Mouse (Mus musculus) cerebellum, adult 11-12 months (tissue): ENCODE results near the gene Kpna6.
"Not testable (repeated sequence)": the region's sequence is repeated elsewhere in the genome, so short reads cannot be mapped to it uniquely, and the experiment has no call there.

Experiments used
- DNase-seq: peaks from one replicate; pipeline ENCODE4 v3.0.0; 2022

Kpna6 gene

DNA sequence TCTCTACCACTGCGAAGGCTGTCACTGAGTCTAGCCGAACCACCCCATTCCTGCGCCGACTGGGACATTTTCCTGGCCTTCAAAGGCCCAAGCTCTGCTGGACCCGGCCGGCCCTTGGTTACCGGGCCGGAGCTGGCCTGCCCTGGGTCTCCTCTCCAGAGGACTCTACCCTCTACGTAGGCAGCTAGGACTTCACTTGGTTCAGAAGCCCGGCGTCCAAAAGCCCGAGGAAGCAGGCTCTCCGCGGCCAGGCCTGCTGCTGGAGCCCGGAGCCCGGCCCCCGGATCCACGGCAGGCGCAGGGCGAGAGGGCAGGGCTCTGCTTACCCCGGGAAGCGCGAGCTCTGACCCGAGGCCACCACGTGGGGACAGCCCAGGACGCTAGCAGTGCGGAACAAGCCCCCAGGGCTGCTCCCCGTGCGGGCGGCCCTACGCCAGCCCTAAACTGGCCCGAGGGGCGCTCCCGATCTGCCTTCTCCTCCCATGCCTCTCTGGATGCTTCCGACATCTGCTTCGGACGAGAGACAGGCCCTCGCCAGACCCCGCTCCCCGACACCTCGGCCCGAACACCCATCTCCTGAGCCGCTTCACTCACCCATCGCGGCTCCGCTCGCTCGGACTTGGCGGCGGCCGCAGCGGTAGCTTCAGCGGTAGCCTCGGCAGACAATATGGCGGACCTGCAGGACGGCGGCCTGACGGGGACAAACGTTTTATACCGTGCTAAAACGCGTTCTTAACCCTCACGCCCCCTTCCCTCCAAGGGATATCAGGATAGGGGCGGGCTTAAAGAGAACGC, at the start of gene Kpna6:
TSS of gene Kpna6 (minus strand) at position 685 of the 795 bp plus-strand sequence.
- peak; percentile 86 for DNase-seq

DNA sequence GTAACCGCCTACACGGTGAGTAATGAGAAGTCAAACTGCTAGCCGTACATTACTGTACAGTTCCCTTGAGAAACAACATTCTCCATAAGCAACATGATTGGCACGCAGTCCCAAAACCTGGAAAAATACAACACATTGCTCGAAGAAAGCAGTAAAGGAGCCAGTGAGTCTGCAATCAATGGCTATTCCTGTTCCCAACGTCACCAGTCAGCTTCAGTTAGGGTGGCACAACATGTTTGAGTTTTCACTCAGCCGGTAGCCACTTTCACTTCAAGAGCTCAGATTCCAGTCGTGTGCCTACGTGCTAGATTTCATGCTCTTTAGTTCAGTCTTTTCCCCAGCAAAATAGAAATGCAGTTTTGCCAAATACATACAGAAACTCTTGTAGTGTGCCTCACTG, 43.7 kb upstream of the Kpna6 start:
- DNase-seq, result no peak

DNA sequence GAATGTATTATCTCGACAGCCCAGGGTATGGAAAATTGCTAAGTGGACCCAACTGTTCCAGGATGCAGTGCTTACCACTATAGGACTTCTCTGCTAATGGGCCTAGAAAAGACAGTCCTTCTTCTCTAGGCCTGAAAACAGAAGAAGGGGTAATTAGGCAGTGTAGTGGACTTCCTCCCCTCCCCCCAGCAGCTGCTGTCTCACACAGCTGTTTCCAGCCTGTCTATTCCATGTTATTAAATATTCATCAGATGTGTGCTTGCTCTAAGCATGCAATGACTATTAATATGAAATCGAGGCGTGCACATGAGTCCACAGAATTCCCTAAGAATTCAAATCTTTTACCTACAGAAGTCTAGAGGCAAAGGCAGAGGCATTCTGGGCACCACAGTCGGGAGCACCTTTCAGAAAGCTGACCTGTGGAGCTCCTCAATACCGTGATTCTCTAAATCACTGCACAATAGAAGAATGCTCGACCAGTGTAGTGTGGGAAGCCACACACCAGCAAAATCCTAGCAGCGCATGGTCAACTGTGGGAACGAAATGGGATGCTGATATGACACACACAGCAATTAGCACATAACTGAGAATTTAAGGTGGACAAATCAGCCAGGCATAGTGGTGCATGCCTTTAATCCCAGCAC, 37.0 kb upstream of the Kpna6 start:
- DNase-seq, result no peak

DNA sequence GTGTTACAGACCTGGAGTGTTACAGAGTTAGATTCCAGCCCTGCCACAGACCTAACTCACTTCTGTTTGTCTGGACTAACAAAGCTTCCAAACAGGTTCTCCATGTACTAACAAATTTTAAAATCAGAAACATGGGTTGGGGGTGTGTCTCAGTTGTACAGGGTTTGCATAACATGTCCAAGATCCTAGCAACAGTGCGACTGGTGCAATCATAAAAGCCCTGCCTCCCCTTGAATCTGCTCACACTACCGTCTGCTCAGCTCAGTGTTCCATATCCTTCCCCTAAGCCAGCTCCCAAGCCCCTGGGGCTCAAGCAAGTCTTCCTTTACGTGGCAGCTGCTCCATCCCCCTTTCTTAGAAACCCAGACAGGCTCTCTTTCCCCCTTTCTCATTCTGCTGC, 34.2 kb upstream of the Kpna6 start:
- no peak for DNase-seq

DNA sequence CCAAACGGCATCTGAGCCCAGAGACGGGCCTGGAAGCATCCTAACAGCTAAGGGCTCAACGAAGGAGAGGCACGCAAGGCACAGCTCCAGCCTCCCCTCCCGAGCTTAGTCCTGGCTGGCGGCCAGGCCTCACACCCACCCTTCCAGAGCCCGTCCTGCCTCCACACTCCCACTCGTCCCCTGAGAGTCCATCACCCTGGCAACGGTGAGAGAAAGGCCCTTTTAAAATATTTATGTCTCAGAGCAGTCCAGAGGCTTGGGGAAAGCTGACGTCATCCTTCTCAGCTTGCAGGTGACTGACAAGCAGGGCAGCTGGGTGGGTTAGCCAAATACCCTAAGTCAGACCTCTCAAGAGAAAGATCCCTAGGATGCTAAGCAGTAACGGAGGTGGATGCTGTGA, 29.9 kb upstream of the Kpna6 start:
- DNase-seq, result no peak

DNA sequence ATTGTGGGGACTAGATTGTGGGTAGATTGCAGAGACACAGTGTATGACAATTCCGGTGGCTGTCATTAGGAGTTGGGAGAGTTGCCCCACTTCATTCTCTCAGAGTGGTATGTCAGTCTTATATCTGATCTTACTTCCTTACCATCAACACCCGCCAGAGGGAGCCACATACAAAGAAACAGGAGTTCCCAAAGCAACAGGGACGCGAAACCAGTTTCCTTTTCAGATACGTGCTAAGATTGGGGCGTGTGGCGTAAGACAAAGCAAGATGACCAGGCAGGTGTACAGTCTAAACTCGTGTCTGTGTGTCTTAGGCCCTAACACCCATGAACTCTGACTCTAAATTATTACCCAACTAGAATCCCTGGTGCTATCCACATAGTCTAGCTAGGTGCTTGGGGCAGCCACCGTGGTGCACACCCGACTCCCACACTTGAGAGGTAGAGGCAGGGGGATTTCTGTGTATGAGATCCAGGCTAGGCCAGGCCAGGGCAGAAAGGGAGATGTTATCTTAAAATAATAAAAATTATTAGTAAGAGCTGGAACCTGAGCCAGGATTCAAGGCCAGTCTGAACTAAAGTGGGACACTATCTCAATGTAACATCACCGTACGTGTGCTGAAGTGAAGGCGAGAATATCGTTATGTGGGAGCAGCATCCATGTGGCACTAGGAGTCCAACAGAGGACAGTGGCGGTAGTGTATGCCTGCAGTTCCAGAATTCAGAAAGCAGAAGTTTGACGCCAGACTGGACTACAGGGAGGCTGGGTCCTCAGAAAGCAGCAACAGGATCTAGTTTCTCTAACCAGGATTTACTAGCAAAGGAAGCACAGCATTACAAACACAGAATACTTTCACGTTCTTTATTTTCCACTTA, 29.2 kb upstream of the Kpna6 start:
- DNase-seq, result peak; percentile 67

DNA sequence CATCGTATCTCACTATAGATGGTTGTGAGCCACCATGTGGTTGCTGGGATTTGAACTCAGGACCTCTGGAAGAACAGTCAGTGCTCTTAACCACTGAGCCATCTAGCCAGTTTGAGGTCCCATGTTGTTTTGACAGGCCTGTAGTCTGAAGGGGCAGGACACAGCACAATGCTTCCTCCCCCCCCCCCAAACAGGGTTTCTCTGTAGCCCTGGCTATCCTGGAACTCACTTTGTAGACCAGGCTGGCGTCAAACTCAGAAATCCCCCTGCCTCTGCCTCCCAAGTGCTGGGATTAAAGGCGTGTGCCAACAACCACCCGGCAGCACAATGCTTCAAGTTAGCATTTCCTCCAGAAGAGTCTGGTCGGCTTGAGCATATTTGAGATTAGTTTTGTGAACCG, 28.1 kb upstream of the Kpna6 start:
- not testable (repeated sequence) for DNase-seq

DNA sequence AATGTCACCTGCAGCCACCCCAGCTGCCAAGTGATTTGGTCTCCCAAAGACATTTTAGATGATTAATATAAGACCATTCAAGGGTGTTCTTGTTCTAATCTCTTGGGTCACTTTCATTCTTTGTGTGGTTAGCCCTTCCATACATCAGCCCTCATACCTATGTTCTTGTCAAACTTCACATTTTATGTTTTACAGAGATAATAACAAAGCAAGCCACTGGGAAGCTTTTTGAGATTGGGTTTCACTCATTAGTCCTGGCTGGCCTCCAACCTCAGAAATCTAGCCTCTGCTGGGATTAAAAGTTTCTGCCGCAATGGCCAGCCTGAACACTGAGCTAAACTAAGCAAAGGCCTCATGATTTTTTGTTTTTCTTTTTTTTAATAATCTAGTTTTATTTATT, 27.6 kb upstream of the Kpna6 start:
- no peak for DNase-seq

DNA sequence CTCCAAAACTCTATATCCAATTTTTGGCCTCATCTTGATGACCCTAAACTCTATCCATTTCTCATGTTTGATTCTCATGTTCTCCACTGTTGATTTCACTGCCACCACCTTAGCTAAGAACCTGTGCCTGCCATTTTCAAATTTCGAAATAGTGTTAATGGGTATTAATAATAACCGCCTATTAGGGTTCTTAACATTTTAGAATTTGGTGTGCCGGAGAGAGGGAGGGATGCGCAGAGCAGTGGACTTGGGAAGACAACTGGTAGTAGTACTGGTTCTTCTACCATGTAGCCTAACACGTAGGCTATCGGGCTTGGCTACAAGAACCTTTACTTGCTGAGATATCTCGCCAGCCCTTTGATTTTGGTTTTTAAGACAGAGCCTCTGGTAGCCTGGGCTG, 24.6 kb upstream of the Kpna6 start:
- no peak for DNase-seq

DNA sequence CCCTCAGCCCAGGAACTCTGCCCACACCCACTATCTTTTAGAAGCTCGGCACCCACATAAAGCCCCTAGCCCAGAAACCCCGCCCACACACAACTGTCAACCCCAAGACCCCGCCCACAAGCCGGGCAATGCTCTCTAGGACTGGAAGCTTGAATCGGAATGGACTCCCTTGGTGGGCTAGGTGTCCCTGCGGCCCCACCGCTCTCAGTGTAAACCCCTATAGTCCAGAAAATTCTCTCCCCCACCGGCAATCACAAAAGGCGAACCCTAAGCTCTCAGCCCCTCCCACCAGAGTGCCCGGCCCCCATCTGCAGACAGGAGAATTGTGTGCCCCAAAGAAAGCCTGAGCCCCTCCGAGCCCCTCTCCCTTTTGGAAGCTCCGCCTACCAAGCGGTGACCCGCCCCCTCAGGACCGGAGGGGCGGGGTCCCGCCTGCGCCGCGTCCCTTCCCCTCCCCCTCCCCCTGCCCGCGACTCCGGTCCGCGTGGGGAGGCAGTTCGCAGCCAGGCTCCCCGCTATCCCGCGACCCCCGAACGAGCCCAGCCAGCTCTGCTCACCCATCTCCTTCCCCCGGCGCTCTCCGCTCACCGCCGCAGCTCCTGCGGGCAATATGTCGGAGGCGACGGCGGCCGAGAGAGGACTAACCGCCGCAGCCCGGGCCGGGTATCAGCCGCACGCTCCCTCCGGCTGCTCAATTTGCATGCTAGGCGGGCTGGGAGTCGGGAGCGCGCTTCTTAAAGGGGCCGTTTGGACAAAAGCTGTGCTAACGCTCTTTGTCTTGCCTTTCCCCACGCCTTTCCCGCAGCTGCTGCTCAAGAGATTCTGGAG, 23.8 kb upstream of the Kpna6 start, which contains the start of gene Tmem39b:
TSS of gene Tmem39b (minus strand) at position 681 of the 828 bp plus-strand sequence.
- peak; percentile 90 for DNase-seq

DNA sequence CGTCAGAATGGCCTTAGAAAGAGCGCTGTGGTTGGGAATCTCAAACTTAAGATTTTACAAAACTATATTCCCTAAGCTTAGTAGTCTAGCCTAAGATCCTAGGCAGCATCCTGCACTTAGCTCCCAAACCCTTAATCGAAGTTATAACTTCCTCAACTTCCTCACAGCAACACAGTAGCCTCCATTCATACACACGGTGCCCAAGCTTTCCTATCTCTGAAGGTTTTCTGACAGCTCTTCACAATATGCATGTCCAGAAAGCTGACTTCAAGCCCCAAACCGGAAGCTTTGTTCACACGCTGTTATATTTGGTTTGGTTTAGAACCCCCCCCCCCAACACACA, 23.2 kb upstream of the Kpna6 start:
- no peak for DNase-seq

DNA sequence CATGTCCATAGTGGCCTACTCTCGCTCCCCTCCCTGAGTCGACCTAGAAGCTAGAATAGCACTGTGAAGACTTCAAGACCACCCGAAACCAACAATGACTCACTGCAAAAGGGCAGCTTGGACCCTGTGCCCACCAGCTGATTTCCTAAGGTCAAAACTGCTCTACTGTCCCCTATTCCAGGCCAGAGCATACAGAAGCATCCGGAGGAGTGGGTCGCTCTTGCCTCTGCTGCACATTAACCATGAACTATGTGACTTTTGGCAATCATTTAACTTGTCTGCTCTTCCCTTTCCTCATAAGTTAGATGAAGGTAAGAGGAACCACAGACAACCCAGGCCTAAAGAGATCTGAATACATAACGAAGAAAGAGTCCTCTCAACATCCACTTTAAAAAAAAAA, 12.0 kb upstream of the Kpna6 start:
- DNase-seq, result no peak

DNA sequence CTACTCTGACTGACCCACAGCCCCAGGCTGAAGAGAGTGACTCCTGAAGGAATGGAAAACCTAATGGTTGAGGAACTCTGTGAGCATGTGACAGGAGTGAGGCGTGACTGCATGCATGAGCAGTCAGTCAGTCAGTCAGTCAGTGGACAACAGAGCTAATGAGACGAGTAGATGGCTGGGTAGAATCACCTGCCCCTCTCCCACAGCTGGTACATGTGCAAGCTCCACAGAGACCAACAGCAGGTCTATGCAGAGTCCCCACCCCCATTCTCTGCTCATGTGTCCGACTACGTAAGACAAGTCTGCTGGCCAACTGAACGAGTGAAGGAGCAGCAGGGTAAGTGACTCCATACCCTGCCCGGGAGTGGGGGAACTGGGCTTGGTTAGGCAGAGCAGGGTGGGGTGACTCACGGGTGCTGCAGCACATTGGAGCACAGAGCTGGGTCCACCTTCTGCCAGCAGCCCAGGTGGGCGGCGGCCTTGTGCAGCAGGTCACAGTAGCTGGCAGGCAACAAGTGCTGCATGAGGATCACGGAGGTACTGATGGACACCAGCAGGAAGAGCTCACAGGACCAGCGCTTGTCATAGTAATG, 11.4 kb upstream of the Kpna6 start:
- DNase-seq, result no peak

DNA sequence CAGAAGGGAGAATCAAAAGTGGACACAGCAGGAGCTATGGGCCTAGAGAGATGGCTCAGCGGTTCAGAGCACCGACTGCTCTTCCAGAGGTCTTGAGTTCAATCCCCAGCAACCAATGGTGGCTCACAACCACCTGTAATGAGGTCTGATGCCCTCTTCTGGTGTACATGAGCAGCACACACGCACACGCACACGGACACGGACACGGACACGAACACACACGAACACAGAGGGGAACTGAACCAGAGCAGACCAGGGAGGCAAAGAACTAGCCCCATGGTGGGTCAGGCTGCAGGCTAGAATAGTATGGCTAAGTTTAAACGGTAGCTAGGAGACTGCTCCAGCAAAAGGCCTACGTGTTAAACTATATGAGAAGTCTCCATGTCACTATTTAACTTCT, 9.3 kb upstream of the Kpna6 start:
- no peak for DNase-seq

DNA sequence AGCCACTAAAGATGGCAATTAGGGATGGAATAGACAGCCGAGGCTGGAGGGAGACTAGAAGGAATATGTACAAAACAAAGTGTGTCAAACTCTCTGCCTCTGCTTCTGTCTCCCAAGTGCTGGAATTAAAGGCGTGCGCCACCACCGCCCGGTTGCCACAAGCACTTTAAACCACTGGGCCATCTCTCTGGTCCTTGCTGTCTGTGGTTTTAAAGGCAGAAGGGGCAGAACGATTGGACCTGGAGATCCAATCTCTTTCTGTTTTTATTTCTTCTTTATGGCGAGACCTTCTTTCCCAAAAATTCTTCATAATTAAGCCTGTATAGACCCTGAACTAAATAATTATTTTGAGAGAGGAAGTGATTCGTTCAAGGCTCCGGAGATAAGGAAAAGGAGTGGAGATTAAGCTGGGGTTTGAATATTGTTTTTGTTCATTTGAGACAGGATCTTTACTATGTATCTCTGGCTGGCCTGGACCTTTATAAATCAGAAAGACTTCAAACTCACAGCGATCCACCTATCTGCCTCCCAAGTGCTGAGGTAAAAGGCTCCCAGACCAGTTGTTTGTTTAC, 397 bp upstream of the Kpna6 start:
- DNase-seq, result no peak

DNA sequence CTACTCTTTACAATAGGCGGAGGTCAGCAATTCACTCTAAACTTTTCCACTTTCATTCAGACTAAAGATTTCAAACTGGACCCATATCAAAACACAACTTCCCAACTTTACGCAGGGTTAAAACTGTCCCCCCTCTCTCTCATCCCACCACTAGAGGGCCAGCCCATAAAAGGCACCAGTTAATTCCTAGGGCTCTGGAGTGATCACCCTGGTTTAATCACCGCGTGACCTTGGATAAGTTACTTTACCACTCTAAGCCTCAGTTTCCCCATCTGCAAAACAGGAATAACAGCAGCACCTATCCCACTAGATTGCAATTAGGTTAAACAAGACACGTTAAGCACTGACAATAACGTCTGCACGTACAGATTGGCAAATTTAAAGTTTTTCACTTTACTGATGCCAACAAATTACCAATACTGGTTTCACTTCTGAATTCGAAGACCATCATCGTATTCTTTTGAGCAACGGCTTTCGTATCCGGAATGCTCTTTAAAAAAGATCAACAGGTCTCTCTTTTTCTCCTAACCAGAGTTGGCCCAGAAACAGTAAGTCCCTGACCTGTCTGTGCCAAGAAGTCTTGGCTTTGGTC, 980 bp downstream of the Kpna6 start:
- DNase-seq, result no peak

DNA sequence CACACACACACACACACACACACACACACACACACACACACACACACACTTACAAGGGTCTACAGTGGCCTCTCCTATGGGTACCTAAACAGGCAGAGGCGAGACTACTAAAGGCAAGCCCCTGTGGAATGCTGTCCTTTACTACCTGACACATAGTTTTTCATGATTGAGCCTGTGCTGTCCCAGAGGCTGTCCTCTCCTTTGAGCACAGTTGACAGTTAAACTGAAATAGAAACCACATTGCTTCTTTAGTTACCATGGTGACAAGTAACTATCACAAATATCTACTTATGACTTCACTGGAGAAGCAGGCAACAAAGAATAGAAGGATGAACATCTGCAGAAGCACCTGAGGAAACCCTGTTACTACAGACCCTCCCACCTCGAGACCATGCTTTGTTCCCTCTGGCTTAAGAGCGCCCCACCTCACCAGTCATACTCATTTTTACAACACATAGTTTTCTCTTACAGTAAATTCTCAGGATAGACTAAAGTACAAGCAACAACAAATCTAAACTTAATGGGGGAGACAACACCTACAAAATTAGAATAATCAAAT, 10.2 kb downstream of the Kpna6 start:
- DNase-seq, result no peak

DNA sequence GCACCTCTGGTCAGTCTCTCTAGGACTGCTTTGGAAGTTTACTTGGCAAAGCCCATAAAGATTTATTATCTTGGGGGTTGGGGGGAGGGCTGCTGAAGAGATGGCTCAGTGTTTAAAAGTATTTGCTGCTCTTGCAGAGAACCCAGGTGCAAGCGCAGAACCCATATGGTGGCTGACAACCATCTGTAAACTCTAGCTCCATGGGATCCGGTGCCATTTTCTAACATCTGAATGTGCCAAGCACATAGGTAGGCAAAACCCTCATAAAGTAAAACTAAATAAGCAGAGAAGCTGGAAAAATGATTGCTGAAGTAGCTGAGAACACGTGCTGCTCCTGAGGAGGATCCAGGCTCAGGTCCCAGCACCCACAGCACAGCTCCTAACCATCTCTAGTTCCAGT, 11.0 kb downstream of the Kpna6 start:
- no peak for DNase-seq

DNA sequence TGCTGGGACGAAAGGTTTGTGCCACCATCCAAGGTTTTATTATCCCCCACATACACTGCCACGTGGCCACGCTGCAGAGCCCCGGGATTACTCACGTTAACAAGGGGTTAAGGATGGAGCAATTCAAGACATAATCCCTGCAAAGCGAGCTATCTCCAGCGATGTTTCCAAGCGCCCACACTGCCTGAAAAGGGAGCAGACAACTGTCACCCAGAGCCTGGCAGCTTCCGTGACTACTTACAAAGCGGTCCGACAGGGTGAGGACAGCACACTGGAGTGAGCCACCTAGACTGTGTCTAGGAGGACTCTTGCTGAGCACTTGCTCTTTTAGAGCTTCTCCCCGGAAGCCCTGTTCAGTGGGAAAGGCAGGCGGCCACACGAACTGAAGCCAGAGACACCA, 17.8 kb downstream of the Kpna6 start:
- DNase-seq, result no peak

DNA sequence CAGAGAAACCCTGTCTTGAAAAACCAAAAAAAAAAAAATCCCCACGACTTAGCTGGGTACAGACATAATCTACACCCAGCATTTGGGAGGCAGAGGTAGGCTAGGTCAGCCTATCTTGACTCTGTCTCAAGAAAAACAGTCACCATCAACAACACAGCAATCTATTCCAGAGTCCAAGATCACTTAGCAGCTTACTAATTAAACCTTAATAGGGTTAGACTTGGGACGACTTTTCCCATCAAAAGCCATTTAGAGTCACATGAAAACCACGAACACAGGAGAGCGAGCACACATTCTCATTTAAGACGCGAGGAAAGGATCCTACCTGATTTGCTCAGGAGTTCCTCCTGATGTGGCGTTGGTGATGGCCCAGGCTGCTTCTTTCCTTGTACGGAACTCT, 22.2 kb downstream of the Kpna6 start:
- no peak for DNase-seq

DNA sequence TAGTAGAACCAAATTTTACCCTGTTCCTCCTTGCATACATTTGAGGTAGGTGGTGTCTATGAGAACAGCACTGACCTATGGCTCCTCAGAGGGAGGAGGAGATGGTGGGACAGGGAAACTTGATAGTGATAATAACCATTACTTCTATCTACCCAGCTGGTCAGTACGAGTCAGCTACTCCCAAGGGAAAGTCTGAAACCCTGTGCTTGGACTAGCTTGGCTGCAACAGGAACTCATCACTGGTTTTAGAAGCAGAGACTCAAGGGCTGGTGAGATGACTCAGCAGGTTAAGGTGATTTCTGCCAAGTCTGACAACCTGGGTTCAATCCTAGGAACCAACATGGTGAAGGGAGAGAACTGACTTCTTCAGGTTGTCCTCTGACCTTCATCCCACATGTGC, 23.9 kb downstream of the Kpna6 start:
- DNase-seq, result no peak
